Mouse (Mus musculus) midbrain, embryonic 13.5 days (tissue): ENCODE data around the gene Chst15. TPM values are rescaled to one million over a fixed set of nuclear protein-coding genes. Genes with fewer than 3 reads are reported as not detected.

Experiments
- ATAC-seq: fragments of 200-750 bp; cut with Nextera tagmentation; 2 replicates; pipeline ENCODE4 v1.8.0; 2017; ENCODE audit warnings: mild to moderate bottlenecking, moderate TSS enrichment, moderate library complexity
- H3K27ac ChIP-seq: fragments of 300-500 bp; sonication (generic); 2 replicates; pipeline ENCODE4 v1.5.1; 2015; ENCODE audit warnings: inconsistent platforms, mild to moderate bottlenecking, moderate library complexity
- H3K27me3 ChIP-seq: fragments of 300-500 bp; sonication (generic); 2 replicates; pipeline ENCODE4 v1.6.1; 2015; ENCODE audit warnings: mild to moderate bottlenecking, inconsistent platforms
- H3K36me3 ChIP-seq: fragments of 300-500 bp; sonication (generic); 2 replicates; pipeline ENCODE4 v1.6.1; 2015; ENCODE audit warnings: mild to moderate bottlenecking, inconsistent platforms
- H3K4me1 ChIP-seq: fragments of 300-500 bp; sonication (generic); replicated peaks from 2 replicates; pipeline ENCODE4 v1.6.1; 2015; ENCODE audit warnings: inconsistent platforms
- H3K4me2 ChIP-seq: fragments of 300-500 bp; sonication (generic); replicated peaks from 2 replicates; pipeline ENCODE4 v1.6.1; 2015; ENCODE audit warnings: moderate library complexity, mild to moderate bottlenecking, inconsistent platforms
- H3K4me3 ChIP-seq: fragments of 300-500 bp; sonication (generic); replicated peaks from 2 replicates; pipeline ENCODE4 v1.5.1; 2015; ENCODE audit warnings: mild to moderate bottlenecking, inconsistent platforms
- H3K9ac ChIP-seq: fragments of 300-500 bp; sonication (generic); replicated peaks from 2 replicates; pipeline ENCODE4 v1.6.1; 2015; ENCODE audit warnings: mild to moderate bottlenecking, inconsistent platforms
- H3K9me3 ChIP-seq: fragments of 300-500 bp; sonication (generic); 2 replicates; pipeline ENCODE4 v1.6.1; 2016; ENCODE audit warnings: mild to moderate bottlenecking, inconsistent platforms
- WGBS: fragments of 180-500 bp; shearing (Covaris S2); methylation state at CpG from one replicate; pipeline ENCODE4 v1.1.7; 2015; 5-methylcytosine and 5-hydroxymethylcytosine counted together
- polyA plus RNA-seq: library from polyadenylated mRNA; unstranded; fragments of >200 nt; fragmentation: Nextera tagmentation; extraction: Ambion mirVana; gene quantifications from 2 replicates; pipeline ENCODE4 v1.2.1, GENCODE M21; 2015

The Chst15 gene
- polyA plus RNA-seq, 1 experiment from 2014 or later: 18.6 TPM

DNA sequence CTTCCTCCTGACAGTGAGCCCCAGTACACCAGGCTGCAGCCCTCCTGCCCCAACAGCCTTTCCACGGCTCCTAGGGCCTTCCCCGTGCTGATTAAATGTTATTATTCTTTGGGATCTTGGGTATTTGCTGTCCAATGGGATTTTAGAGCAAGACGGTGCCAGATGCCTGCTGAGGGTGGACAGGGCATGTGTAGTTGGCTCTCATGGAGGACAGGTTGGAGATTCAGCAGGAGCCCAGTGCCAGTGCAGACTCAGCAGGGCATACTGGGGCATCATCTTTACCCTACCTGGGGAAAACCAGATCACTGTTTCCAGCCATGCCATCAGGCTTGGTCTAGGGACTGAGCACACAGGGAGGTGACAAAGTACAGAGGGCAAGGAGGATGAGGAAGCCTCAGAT, 86.1 kb downstream of the Chst15 start:
- Histone ChIP-seq H3K9me3 (no peaks in the 10 kb centered on the region), H3K27me3 (no peaks in the 10 kb centered on the region), H3K27ac (no peak overlapping the region), H3K4me3 (no peak overlapping the region), H3K4me1 (peaks cover 10% of the 10 kb centered on the region; the same call in 1 of the 2 replicates), H3K36me3 (peaks cover 6% of the 10 kb centered on the region), H3K9ac (no peak overlapping the region), H3K4me2 (no peak overlapping the region)
- 82% methylated on average over 3 of the region's 3 CpGs for WGBS
- ATAC-seq: no peak

DNA sequence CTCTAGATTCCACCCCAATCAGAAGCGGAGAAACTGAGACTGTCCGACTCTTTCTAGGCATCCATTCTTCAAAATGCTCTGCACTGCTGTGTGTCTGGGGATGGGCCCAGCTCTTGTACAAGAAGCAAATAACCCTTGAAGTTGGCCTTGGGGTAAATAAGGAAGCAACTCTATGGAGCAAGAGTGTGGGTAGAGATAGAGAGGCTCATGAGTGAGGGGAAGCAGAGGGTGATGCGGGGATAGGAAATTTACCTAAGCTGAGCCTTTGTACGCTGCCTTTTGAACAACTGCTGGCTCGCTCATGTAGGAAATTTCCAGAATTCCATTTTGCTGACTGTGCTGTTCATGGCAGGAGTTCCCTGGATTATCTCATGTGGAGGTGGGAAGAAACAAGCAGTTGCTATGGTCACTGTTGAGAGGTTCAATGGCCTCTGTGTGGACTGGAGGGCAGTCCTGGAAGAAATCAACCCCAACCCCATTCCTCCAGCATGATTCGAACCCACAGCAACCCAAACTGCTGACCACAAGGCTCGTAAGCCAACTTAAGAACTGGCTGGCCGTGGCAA, 89.9 kb downstream of the Chst15 start:
- H3K9ac ChIP-seq: no peak overlapping the region
- no peaks in the 10 kb centered on the region for H3K9me3 ChIP-seq
- peaks cover 8% of the 10 kb centered on the region; the same call in 1 of the 2 replicates for H3K4me1 ChIP-seq
- 83% methylated on average over 8 of the region's 8 CpGs for whole genome bisulfite sequencing
- ATAC-seq: no peak; the same call in 1 of the 2 replicates
- H3K4me2 ChIP-seq: no peak overlapping the region
- H3K27me3 ChIP-seq: no peaks in the 10 kb centered on the region
- no peak overlapping the region for H3K4me3 ChIP-seq
- H3K36me3 ChIP-seq: no peaks in the 10 kb centered on the region
- peak overlapping the region; percentile 48; the same call in 1 of the 2 replicates for H3K27ac ChIP-seq

DNA sequence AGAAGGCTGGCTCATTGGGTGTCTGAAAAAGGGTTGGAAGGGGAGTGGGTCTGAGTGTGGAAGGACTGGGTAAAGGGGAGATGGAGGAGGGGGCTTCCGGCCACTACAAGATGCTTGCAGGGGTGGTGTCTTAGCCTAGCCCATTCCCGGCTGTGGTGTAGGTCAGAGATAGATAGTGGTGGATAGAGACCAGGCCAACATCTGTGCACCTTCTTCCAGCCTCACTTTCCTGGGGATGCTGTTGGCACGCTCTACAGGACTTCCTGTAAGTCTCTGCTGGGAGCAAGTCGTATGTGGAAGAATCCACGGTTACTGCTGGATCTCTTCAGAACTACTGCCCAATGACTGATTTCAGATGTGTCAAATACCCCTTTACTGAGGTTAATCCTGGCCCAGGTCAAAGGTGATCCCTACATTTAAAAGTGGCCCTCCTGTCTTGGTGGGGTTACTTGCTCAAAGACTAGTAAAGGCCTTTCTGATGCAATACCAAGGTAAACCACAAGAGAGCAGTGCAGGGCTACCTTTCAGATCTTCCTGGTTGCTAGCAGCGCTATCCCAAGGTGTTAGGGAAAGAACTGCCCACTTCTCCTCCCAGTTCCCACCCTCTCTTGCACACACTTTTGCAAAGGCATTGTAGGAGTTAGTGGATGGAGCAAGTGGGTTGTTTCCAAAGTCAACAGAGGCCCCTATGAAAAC, 90.5 kb downstream of the Chst15 start:
- WGBS: 59% methylated on average over 6 of the region's 6 CpGs
- Histone ChIP-seq H3K4me3 (no peak overlapping the region), H3K4me1 (peaks cover 8% of the 10 kb centered on the region; the same call in 1 of the 2 replicates), H3K27me3 (no peaks in the 10 kb centered on the region), H3K9me3 (no peaks in the 10 kb centered on the region), H3K4me2 (no peak overlapping the region), H3K36me3 (no peaks in the 10 kb centered on the region), H3K9ac (no peak overlapping the region), H3K27ac (no peak overlapping the region; the same call in 1 of the 2 replicates)
- peak; percentile 69 for ATAC-seq

DNA sequence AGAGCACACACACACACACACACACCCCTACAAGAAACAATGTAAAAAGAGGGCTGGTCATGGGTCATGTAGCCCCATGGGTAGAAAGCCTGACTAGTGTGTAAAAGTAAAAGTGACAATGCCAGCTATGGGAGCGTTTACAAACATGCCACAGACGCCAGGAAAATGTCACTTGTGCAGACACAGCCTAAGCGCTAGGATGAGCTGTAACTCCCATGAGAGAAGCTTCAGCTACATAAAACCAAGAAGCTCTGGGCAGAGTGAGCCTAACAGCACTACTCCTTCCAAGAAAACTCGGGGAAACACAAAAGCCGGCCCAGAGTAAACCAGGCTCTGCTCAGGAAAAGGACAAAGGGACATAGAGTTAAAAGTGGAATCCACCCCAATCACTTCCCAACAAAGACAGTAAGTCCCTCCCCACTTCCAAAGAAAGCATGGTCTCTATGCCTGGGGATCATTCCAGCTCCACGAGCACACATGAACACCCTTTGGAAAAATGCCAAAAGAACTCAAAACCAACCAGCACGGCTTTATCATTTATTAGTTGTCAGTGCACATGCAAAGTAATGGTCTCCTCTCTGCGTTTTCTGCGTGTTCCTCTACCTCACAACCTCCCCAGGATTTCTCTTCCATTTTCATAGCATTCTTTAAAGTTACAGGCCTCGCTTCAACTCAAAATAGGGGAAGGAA, 93.4 kb downstream of the Chst15 start:
- Histone ChIP-seq H3K27ac (no peak overlapping the region), H3K4me1 (0 out of 2 replicates have a peak, but pooled peaks cover 3% of the 10 kb centered on the region), H3K4me3 (no peak overlapping the region), H3K36me3 (no peaks in the 10 kb centered on the region), H3K9ac (no peak overlapping the region), H3K27me3 (no peaks in the 10 kb centered on the region), H3K9me3 (no peaks in the 10 kb centered on the region), H3K4me2 (no peak overlapping the region)
- ATAC-seq: no peak
- 50% methylated on average over 10 of the region's 10 CpGs for WGBS

DNA sequence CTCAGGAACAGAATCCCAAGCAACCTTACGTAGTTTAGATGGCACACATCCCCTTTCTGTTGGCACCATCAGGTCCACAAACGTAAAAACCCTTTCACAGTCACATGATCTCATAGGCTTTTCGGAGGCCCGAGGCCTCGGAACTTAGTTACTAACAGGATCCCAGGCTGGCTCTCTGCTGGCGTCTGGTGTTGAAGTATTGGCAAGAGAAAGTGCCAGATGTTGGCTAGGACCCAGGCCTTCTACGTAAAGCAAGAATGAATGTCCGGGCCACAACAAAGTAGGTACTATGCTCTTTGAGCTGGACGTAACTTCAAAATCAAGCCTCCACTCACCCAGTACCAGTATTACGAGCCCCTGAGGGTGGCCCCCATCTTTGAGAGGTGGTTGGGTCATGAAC, 103.0 kb downstream of the Chst15 start:
- Histone ChIP-seq H3K9ac (no peak overlapping the region), H3K9me3 (no peaks in the 10 kb centered on the region), H3K4me1 (0 out of 2 replicates have a peak, but pooled peaks cover 6% of the 10 kb centered on the region), H3K27ac (no peak overlapping the region), H3K27me3 (peaks cover 1% of the 10 kb centered on the region; the same call in 1 of the 2 replicates), H3K4me3 (no peak overlapping the region), H3K36me3 (no peaks in the 10 kb centered on the region), H3K4me2 (no peak overlapping the region)
- no peak for ATAC-seq
- 78% methylated on average over 10 of the region's 10 CpGs for WGBS

DNA sequence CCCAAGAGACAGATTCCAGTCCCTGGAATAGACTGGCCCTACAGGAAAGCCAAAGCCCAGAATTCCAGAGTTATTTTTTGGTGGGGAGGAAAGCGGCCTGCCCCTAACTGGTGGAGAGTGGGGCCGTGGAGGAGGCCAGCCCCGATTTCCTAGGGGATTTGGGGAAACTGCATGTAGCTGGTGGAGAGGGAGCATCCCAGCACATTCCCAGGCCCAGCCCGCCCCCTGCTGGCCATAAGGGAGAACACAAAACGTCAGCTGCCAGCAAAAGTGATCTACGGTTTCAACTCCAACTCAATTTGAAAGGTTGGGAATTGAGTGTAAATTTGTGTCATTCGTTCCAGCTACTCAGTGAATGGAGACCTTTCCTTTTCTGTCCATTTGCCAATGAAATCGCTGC, 103.6 kb downstream of the Chst15 start:
- Histone ChIP-seq H3K4me2 (no peak overlapping the region), H3K27ac (no peak overlapping the region), H3K27me3 (peaks cover 4% of the 10 kb centered on the region; the same call in 1 of the 2 replicates), H3K4me3 (no peak overlapping the region), H3K9ac (no peak overlapping the region), H3K9me3 (no peaks in the 10 kb centered on the region), H3K36me3 (no peaks in the 10 kb centered on the region), H3K4me1 (0 out of 2 replicates have a peak, but pooled peaks cover 8% of the 10 kb centered on the region)
- ATAC-seq: 0 out of 2 replicates have a peak, but pooled peaks have one; percentile 45
- 8% methylated on average over 8 of the region's 8 CpGs for WGBS

DNA sequence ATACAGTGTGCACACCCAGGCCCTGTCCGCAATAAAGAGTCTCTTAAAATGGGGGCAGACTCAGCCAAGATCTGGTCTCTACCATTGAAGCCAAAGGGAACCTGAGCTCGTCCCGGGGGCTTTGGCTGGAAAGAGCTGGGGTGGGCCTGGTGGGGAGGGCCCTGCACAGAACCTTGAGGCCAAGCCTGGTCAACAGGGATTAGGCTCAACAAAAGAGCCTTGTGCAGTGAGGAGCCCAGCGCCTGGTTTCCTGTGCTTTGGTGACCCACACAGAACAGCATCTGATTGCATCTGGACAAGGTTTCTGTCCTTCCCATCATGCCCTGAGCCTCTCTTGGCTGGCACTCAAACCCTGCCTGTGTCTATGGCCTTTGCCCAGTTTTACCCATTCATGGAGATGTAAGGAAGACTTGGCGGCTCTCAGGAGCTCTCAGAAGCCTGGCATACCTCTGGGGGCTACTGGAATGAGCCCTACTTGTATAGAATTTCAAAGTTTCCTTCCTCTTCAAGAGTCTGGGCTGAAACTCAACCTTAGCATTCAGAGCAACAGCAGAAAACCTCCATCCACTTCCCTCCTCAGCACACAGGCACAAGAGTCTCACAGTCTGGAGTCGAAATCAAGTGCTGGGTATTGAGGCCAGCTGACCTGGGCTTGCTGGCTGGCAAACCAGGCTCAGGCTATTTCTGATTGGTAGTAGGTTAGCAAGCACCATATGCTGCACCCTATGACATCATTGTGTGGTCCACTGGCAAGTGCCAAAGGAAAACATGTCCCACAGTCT, 104.9 kb downstream of the Chst15 start:
- no peak overlapping the region for H3K27ac ChIP-seq
- H3K27me3 ChIP-seq: peaks cover 4% of the 10 kb centered on the region; the same call in 1 of the 2 replicates
- H3K36me3 ChIP-seq: no peaks in the 10 kb centered on the region
- whole genome bisulfite sequencing: 74% methylated on average over 6 of the region's 6 CpGs
- 0 out of 2 replicates have a peak, but pooled peaks cover 8% of the 10 kb centered on the region for H3K4me1 ChIP-seq
- no peak overlapping the region for H3K9ac ChIP-seq
- no peak for ATAC-seq
- no peak overlapping the region for H3K4me3 ChIP-seq
- no peak overlapping the region for H3K4me2 ChIP-seq
- no peaks in the 10 kb centered on the region for H3K9me3 ChIP-seq

DNA sequence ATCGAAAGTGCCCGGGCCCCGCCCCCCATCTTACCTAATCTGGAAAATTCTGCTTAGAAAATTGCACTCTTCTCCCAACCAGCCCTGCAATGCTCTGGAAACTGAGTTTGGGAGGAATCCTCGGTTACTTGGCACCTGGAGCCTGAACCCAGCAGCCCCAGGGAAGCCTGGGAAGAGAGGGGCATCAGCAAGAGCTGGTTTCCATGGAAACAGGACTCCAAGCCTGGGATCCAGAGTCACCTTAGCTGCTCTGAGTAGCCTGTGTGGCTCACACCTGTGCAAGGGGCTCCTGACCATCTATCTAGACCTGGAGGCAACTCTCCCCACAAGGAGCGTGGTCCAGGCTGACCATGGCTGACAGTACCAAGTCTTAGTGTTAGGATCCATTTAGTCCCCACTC, 106.4 kb downstream of the Chst15 start:
- no peak overlapping the region for H3K27ac ChIP-seq
- 0 out of 2 replicates have a peak, but pooled peaks cover 8% of the 10 kb centered on the region for H3K4me1 ChIP-seq
- no peak overlapping the region for H3K4me2 ChIP-seq
- H3K27me3 ChIP-seq: peaks cover 4% of the 10 kb centered on the region; the same call in 1 of the 2 replicates
- no peak overlapping the region for H3K9ac ChIP-seq
- no peaks in the 10 kb centered on the region for H3K36me3 ChIP-seq
- no peak overlapping the region for H3K4me3 ChIP-seq
- no peaks in the 10 kb centered on the region for H3K9me3 ChIP-seq
- 82% methylated on average over 5 of the region's 5 CpGs for WGBS
- ATAC-seq: peak; percentile 43; the same call in 1 of the 2 replicates

DNA sequence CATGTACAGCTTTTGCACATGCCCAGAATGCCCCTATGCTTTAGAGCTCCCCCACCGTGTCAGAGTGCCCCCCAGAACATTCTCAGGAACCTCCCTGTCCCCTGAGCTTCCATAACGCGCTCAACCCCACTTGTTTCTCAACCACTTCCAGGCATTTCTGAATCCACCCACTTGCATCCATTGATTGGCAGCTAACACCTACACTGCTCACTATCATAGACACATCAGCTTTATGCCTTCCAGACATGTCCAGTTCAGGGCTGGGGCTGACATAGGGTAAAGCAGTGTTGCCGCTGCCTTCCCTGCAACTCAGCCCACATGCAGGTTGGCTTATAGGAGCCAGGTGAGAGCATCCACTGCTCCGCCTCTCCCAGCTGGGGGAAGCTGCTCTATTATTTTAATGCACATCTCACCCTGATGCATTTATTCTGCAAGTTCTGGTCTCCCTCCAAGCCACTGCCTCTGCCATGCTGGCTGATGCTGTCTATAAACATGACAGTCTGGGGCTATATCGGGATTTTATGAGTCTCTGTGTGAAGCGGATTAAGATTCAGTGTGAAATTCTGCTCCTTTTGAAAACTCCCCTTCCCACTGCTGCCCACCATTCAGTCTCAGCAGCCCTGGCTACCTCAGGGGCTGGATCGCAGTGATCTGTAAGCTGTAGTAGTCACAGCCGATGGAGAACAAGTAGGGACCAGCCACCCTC, 107.9 kb downstream of the Chst15 start:
- no peak overlapping the region for H3K9ac ChIP-seq
- no peak for ATAC-seq
- peaks cover 4% of the 10 kb centered on the region; the same call in 1 of the 2 replicates for H3K27me3 ChIP-seq
- 76% methylated on average over 9 of the region's 9 CpGs for WGBS
- H3K4me1 ChIP-seq: 0 out of 2 replicates have a peak, but pooled peaks cover 8% of the 10 kb centered on the region
- H3K27ac ChIP-seq: no peak overlapping the region
- H3K9me3 ChIP-seq: no peaks in the 10 kb centered on the region
- H3K4me2 ChIP-seq: no peak overlapping the region
- no peaks in the 10 kb centered on the region for H3K36me3 ChIP-seq
- H3K4me3 ChIP-seq: no peak overlapping the region

DNA sequence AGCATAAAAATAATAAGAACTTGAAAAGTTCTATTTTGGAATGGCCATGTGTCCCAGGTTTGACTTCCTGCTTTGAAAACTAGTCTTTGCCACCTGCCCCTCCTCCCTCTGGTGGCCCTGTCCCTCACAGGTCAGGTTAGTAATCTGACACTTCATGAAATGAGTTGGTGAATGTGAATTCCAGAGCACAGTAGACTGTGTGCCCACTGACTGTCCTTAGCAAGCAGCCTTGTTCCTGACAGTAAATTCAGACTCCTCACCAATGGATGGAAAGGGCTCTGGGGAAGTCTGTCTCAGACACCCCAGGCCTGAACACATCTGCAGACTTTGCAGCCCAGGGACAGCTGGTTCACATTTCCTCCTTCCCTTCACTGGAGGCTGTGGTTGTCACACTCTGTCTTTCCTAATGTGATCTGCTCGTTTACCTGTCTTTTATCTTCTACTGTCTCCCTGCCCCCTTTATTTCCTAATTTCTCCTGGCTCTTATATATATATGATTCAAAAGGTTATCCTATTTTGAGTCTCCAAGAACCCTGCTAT, 112.9 kb downstream of the Chst15 start:
- 72% methylated on average over 1 of the region's 1 CpGs for WGBS
- no peak overlapping the region for H3K4me3 ChIP-seq
- ATAC-seq: no peak

DNA sequence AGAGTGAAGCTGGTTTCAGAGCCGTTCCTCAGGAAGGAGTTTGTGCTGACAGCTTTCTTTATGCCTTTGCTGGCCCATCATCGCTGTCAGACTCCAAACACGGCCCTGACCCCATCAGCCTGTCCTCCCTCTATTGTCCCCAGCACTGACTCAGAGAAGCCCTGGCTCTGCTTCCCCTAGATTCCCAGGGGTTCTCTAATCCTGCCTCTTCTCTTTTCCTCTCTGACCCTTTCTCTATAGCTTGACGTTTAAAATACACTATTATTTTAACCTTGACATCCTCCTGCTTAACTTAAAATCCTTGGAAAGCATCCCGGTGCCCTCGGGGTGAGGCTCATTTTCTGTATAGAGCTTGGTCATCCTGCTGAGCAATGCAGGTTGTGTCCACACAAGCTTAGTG, 117.3 kb downstream of the Chst15 start:
- Histone ChIP-seq H3K4me2 (no peak overlapping the region), H3K27ac (no peak overlapping the region), H3K36me3 (no peaks in the 10 kb centered on the region), H3K9ac (no peak overlapping the region), H3K27me3 (no peaks in the 10 kb centered on the region), H3K4me3 (no peak overlapping the region), H3K4me1 (peaks cover 10% of the 10 kb centered on the region; the same call in 1 of the 2 replicates), H3K9me3 (no peaks in the 10 kb centered on the region)
- 29% methylated on average over 6 of the region's 6 CpGs for WGBS
- ATAC-seq: no peak

More for the DNA sequence above, 112.9 kb downstream of the Chst15 start:
- Histone ChIP-seq H3K4me1 (peaks cover 9% of the 10 kb centered on the region; the same call in 1 of the 2 replicates), H3K27ac (no peak overlapping the region), H3K36me3 (no peaks in the 10 kb centered on the region), H3K9ac (no peak overlapping the region), H3K27me3 (peaks cover 3% of the 10 kb centered on the region; the same call in 1 of the 2 replicates), H3K9me3 (no peaks in the 10 kb centered on the region), H3K4me2 (no peak overlapping the region)
